ENCODE assay signal across 9 mouse cellular contexts in the genomic region with DNA sequence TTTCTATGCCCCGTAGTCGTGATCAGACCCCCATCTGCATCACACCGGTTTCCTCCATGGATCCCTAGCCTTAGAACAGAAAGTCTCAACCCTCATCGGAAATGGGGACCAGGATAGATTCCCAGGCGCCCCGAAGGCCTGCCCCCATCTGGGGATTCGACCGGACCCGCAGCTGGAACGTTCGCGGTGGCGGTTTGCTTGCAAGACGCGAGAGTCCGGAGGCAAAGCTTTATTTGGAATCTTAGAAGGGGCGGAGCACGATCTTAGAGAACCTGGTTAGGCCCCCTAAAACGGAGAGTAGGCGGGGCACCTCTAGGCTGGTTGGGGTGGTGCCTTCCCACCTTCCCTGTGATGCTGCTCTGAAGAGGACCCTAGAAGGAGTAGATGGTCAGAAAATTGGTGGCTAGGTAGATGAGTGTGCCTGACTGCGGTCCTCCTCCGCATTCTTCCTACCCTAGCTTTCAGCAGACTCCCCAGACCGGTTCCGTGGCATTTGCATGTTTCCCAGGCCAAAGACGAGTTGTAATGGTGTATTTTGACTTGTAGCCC. TPM values are rescaled to one million over a fixed set of nuclear protein-coding genes. Genes with fewer than 3 reads are reported as not detected.
DNase-seq lines count a peak whose midpoint lies in the region; ATAC-seq and TF ChIP-seq lines count a peak whose summit lies in the region.
"Had no signal": no experiment of that assay in that cellular context is flagged by ENCODE, and none has a peak within 500 bp of the region (broad histone marks: within the 10 kb centered on the region; RNA-seq: fewer than 3 reads in every experiment).

No protein-coding gene starts in this region.

- H3K27ac ChIP-seq in cerebellum, adult 2 months (ENCODE audit: insufficient read depth, low read length) = no peak overlapping the region
- no peak overlapping the region for H3K27ac ChIP-seq in forebrain, postnatal 0 days (ENCODE audit: low read depth, low read length)
- no peak overlapping the region for H3K27ac ChIP-seq in intestine, embryonic 16.5 days (ENCODE audit: low read length)
- H3K27ac ChIP-seq in liver, embryonic 16.5 days (ENCODE audit: low read length) = no peak overlapping the region
- no peak overlapping the region for H3K27ac ChIP-seq in neural tube, embryonic 12.5 days

- H3K4me2 ChIP-seq in forebrain, postnatal 0 days (ENCODE audit: low read depth) = peak overlapping the region; percentile 66
- peak overlapping the region; percentile 89 for H3K4me2 ChIP-seq in intestine, embryonic 16.5 days (ENCODE audit: low read depth, low read length)
- H3K4me2 ChIP-seq in liver, embryonic 16.5 days (ENCODE audit: low read depth, low read length) = peak overlapping the region; percentile 75
- H3K4me2 ChIP-seq in neural tube, embryonic 12.5 days (replicated peaks) = peak overlapping the region; percentile 75

- H3K27me3 ChIP-seq in cerebellum, adult 2 months (ENCODE audit: control insufficient read depth, insufficient read depth, low read length) = no peaks in the 10 kb centered on the region
- H3K27me3 ChIP-seq in forebrain, postnatal 0 days (ENCODE audit: insufficient read depth, low read length) = peaks cover 12% of the 10 kb centered on the region; the same call in 1 of the 2 replicates
- no peaks in the 10 kb centered on the region for H3K27me3 ChIP-seq in intestine, embryonic 16.5 days (replicated peaks; ENCODE audit: control insufficient read depth, insufficient read depth, low read length)
- H3K27me3 ChIP-seq in liver, embryonic 16.5 days (ENCODE audit: control insufficient read depth, insufficient read depth, low read depth, low read length) = peaks cover 3% of the 10 kb centered on the region; the same call in 1 of the 2 replicates
- 0 out of 2 replicates have a peak, but pooled peaks cover 7% of the 10 kb centered on the region for H3K27me3 ChIP-seq in neural tube, embryonic 12.5 days (replicated peaks)

- no peaks in the 10 kb centered on the region for H3K36me3 ChIP-seq in forebrain, postnatal 0 days (ENCODE audit: insufficient read depth)
- H3K36me3 ChIP-seq in intestine, embryonic 16.5 days (ENCODE audit: control insufficient read depth, insufficient read depth, low read length) = no peaks in the 10 kb centered on the region
- H3K36me3 ChIP-seq in liver, embryonic 16.5 days (ENCODE audit: control insufficient read depth, insufficient read depth) = no peaks in the 10 kb centered on the region
- no peaks in the 10 kb centered on the region for H3K36me3 ChIP-seq in neural tube, embryonic 12.5 days

- peak overlapping the region; percentile 44 for H3K9ac ChIP-seq in forebrain, postnatal 0 days
- H3K9ac ChIP-seq in intestine, embryonic 16.5 days (ENCODE audit: low read depth, low read length) = peak overlapping the region; percentile 76
- H3K9ac ChIP-seq in liver, embryonic 16.5 days (ENCODE audit: low read depth, low read length) = no peak overlapping the region; the same call in 1 of the 2 replicates
- H3K9ac ChIP-seq in neural tube, embryonic 12.5 days = peak overlapping the region; percentile 51

- no peak for TF ChIP-seq CTCF in cerebellum, adult 2 months (IDR thresholded peaks at IDR 0.05; ENCODE audit: borderline replicate concordance, insufficient read depth, low read depth, low read length)
- TF ChIP-seq CTCF in forebrain, postnatal 0 days (IDR thresholded peaks at IDR 0.05; ENCODE audit: low read depth) = no peak

- 9% methylated on average over 25 of the region's 25 CpGs for WGBS in cerebellum, adult 2 months
- WGBS in forebrain, postnatal 0 days = 5% methylated on average over 25 of the region's 25 CpGs
- WGBS in intestine, embryonic 16.5 days = 3% methylated on average over 25 of the region's 25 CpGs
- 6% methylated on average over 25 of the region's 25 CpGs for WGBS in liver, embryonic 16.5 days (ENCODE audit: insufficient replicate concordance)
- WGBS in neural tube, embryonic 12.5 days = 3% methylated on average over 25 of the region's 25 CpGs

- peak overlapping the region; percentile 89 for H3K4me3 ChIP-seq in cerebellum, adult 2 months (replicated peaks; ENCODE audit: insufficient read depth, low read depth, low read length)
- peak overlapping the region; percentile 42 for H3K4me3 ChIP-seq in forebrain, postnatal 0 days (ENCODE audit: low read depth, low read length)
- peak overlapping the region; percentile 66 for H3K4me3 ChIP-seq in intestine, embryonic 16.5 days (ENCODE audit: low read length)
- peak overlapping the region; percentile 64 for H3K4me3 ChIP-seq in liver, embryonic 16.5 days (ENCODE audit: low read depth, low read length)
- H3K4me3 ChIP-seq in neural tube, embryonic 12.5 days = peak overlapping the region; percentile 60

- intact Hi-C loops in gastrocnemius, postnatal 36 days (cut with DNase I) = loop anchor here (10.0 kb wide), 1 partner anchor 712 kb away; the partner anchor contains the start of gene Gm5737

- TF ChIP-seq POLR2A in cerebellum, adult 2 months (IDR thresholded peaks at IDR 0.05; ENCODE audit: borderline replicate concordance, insufficient read depth, low read length) = no peak

- no peak for ATAC-seq in cerebellum, adult (ENCODE audit: insufficient number of reproducible peaks, low FRiP score, low TSS enrichment)
- ATAC-seq in forebrain, postnatal 0 days = 0 out of 2 replicates have a peak, but pooled peaks have one; percentile 23
- ATAC-seq in intestine, embryonic 16.5 days = peak; percentile 24; the same call in 1 of the 2 replicates
- ATAC-seq in liver, embryonic 16.5 days (ENCODE audit: low read depth) = no peak
- ATAC-seq in neural tube, embryonic 12.5 days (ENCODE audit: low FRiP score, low read depth) = 0 out of 2 replicates have a peak, but pooled peaks have one; percentile 18

- DNase-seq in cerebellum, adult 11 months = peak; percentile 16
- DNase-seq in cerebellum, adult 2 months = peak; percentile 26 to 38
- DNase-seq in forebrain, postnatal 0 days = peak; percentile 8
- no peak for DNase-seq in gastrocnemius, postnatal 36 days

- H3K9me3 ChIP-seq in forebrain, postnatal 0 days (ENCODE audit: low read length) = no peaks in the 10 kb centered on the region
- no peaks in the 10 kb centered on the region for H3K9me3 ChIP-seq in intestine, embryonic 16.5 days (ENCODE audit: control insufficient read depth, low read length)
- no peaks in the 10 kb centered on the region for H3K9me3 ChIP-seq in liver, embryonic 16.5 days (replicated peaks; ENCODE audit: control insufficient read depth, low read length)
- H3K9me3 ChIP-seq in neural tube, embryonic 12.5 days = no peaks in the 10 kb centered on the region

- peaks cover 5% of the 10 kb centered on the region; the same call in 1 of the 2 replicates for H3K4me1 ChIP-seq in cerebellum, adult 2 months (ENCODE audit: control insufficient read depth, insufficient read depth, low read length)
- H3K4me1 ChIP-seq in forebrain, postnatal 0 days (ENCODE audit: insufficient read depth) = no peaks in the 10 kb centered on the region
- peaks cover 6% of the 10 kb centered on the region; the same call in 1 of the 2 replicates for H3K4me1 ChIP-seq in intestine, embryonic 16.5 days (ENCODE audit: control insufficient read depth, insufficient read depth, low read length)
- H3K4me1 ChIP-seq in liver, embryonic 16.5 days (ENCODE audit: control insufficient read depth, low read depth, low read length) = peaks cover 3% of the 10 kb centered on the region
- peaks cover 16% of the 10 kb centered on the region for H3K4me1 ChIP-seq in neural tube, embryonic 12.5 days

RNA-seq across cellular contexts. Expression of gene Tmem159, which starts 0.9 kb away (rescaled TPM):
- 10.9 TPM in 2 replicates for polyA plus RNA-seq in cerebellum, adult 2 months (2012; rRNA removed)
- total RNA-seq in forebrain, postnatal 0 days (2014; rRNA removed) = 12.6 and 14.6 TPM in 2 replicates
- polyA plus RNA-seq in forebrain, postnatal 0 days (2015; fragmentation: Nextera tagmentation; extraction: Ambion mirVana) = 12.2 and 17.4 TPM in 2 replicates
- 25.3 and 28.1 TPM in 2 replicates for polyA plus RNA-seq in intestine, embryonic 16.5 days (2015; fragmentation: Nextera tagmentation; extraction: Ambion mirVana)
- polyA plus RNA-seq in liver, embryonic 16.5 days (2015; fragmentation: Nextera tagmentation; extraction: Ambion mirVana) = 2.2 and 3.0 TPM in 2 replicates
- 19.1 and 20.3 TPM in 2 replicates for polyA plus RNA-seq in neural tube, embryonic 12.5 days (2016; fragmentation: Nextera tagmentation; extraction: Ambion mirVana)
- 1 to 10 TPM; 8.1 to 8.3 TPM for total RNA-seq in gastrocnemius, postnatal 36 days (2021)

RNA-seq across cellular contexts. Expression of gene Dnah3, which starts 8.0 kb away (rescaled TPM):
- 0.20 and 0.35 TPM in 2 replicates for polyA plus RNA-seq in cerebellum, adult 2 months (2012; rRNA removed)
- total RNA-seq in forebrain, postnatal 0 days (2014; rRNA removed) = 0.81 and 1.5 TPM in 2 replicates
- 0.15 and 0.25 TPM in 2 replicates for polyA plus RNA-seq in forebrain, postnatal 0 days (2015; fragmentation: Nextera tagmentation; extraction: Ambion mirVana)
- polyA plus RNA-seq in intestine, embryonic 16.5 days (2015; fragmentation: Nextera tagmentation; extraction: Ambion mirVana) = not detected in 2 replicates
- not detected in 2 replicates for polyA plus RNA-seq in liver, embryonic 16.5 days (2015; fragmentation: Nextera tagmentation; extraction: Ambion mirVana)
- 0.05 TPM in 1 of 2 replicates, not detected in the other for polyA plus RNA-seq in neural tube, embryonic 12.5 days (2016; fragmentation: Nextera tagmentation; extraction: Ambion mirVana)
- under 1 TPM; 0.10 to 0.17 TPM for total RNA-seq in gastrocnemius, postnatal 36 days (2021)
- total RNA-seq: gastrocnemius, postnatal 4 days had no signal

RNA-seq across cellular contexts. Expression of gene Zp2, which starts 42.0 kb away (rescaled TPM):
- not detected in 2 replicates for polyA plus RNA-seq in cerebellum, adult 2 months (2012; rRNA removed)
- 1.5 TPM in 1 of 2 replicates, not detected in the other for total RNA-seq in forebrain, postnatal 0 days (2014; rRNA removed)
- polyA plus RNA-seq in forebrain, postnatal 0 days (2015; fragmentation: Nextera tagmentation; extraction: Ambion mirVana) = 0.08 and 0.19 TPM in 2 replicates
- polyA plus RNA-seq in intestine, embryonic 16.5 days (2015; fragmentation: Nextera tagmentation; extraction: Ambion mirVana) = not detected in 2 replicates
- not detected in 2 replicates for polyA plus RNA-seq in liver, embryonic 16.5 days (2015; fragmentation: Nextera tagmentation; extraction: Ambion mirVana)
- polyA plus RNA-seq in neural tube, embryonic 12.5 days (2016; fragmentation: Nextera tagmentation; extraction: Ambion mirVana) = not detected in 2 replicates
- under 1 TPM; 0.17 to 0.33 TPM for total RNA-seq in gastrocnemius, postnatal 36 days (2021)

Comparison
In these comparisons a context has a peak if more than half of its experiments do, and no peak if none do; other contexts are left out.
1. DNase-seq: peak in cerebellum, adult 11 months (single experiment), cerebellum, adult 2 months (2 of 2) and forebrain, postnatal 0 days (single experiment); none in gastrocnemius, postnatal 36 days (0 of 2).
2. ATAC-seq: peak in forebrain, postnatal 0 days (single experiment), intestine, embryonic 16.5 days (single experiment) and neural tube, embryonic 12.5 days (single experiment); none in cerebellum, adult (single experiment) and liver, embryonic 16.5 days (single experiment).
3. Peak in every context shown above with its lines, with median percentiles within 50 percentile points of each other: H3K4me3 ChIP-seq and H3K4me2 ChIP-seq.